Mouse (Mus musculus) lung, adult 2 months (tissue): ENCODE results near the gene Snx5. TPM values are rescaled to one million over a fixed set of nuclear protein-coding genes. Genes with fewer than 3 reads are reported as not detected.

Experiments used
- DNase-seq: peaks from one replicate; pipeline ENCODE4 v3.0.0; 2022
- H3K4me1 ChIP-seq: fragments of 200-500 bp; 2 replicates; pipeline ENCODE4 v1.6.1; 2011; ENCODE audit warnings: low read length; ENCODE audit not compliant: control insufficient read depth, insufficient read depth
- H3K4me3 ChIP-seq: fragments of 200-500 bp; replicated peaks from 2 replicates; pipeline ENCODE3; 2011; ENCODE audit warnings: low read depth, mild to moderate bottlenecking, control low read depth, low read length; ENCODE audit errors: extremely low read depth
- CTCF ChIP-seq: fragments of 200-500 bp; IDR thresholded peaks from 2 replicates; pipeline ENCODE4 v1.5.1; 2011; ENCODE audit warnings: mild to moderate bottlenecking, low read length, control low read depth; ENCODE audit not compliant: insufficient read depth
- POLR2A ChIP-seq: fragments of 200-500 bp; IDR thresholded peaks from 2 replicates; pipeline ENCODE4 v1.6.1; 2011; ENCODE audit warnings: low read depth, mild to moderate bottlenecking, control low read depth, low read length, borderline replicate concordance; ENCODE audit errors: extremely low read depth
- WGBS: fragments of 180-500 bp; shearing (Covaris S2); methylation state at CpG from one replicate; pipeline ENCODE4 v1.1.7; 2018; 5-methylcytosine and 5-hydroxymethylcytosine counted together
- polyA plus RNA-seq: library from polyadenylated mRNA; depleted of rRNA; stranded (reverse); fragments of >200 nt; gene quantifications from 2 replicates; pipeline ENCODE4 v1.2.3, GENCODE M21; 2012

Snx5 gene
- polyA plus RNA-seq, 1 experiment, result 29.7 TPM

- 41% methylated on average over 5 of the region's 5 CpGs for WGBS
- DNase-seq, result no peak
- H3K4me1 ChIP-seq, result peaks cover 13% of the 10 kb centered on the region
- TF ChIP-seq CTCF (no peak), POLR2A (no peak)
- H3K4me3 ChIP-seq, result no peak overlapping the region
Observed at GRCm38 (mm10) chr2:144247337-144247978, 23.2 kb downstream of the Snx5 start.

DNA sequence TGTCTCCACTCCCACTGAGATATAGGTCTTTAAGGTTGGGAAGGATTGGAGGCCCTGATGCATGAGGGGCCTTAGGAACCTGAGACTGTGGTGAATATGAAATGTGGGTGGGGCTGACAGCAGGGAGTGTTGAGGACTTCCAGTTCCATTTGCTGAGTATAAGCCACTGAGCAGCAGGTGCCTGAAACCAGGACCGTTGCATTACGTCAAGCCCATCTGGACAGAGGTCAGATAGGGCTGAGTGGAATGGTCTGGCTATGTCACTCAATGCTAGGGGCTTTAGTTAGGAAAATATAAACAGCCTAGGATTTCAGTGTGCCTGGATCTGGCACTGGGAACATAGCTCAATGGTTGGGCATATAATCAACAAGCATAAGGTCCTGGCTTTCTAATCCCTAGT, 24.4 kb downstream of the Snx5 start:
- no peak for DNase-seq
- peaks cover 13% of the 10 kb centered on the region for H3K4me1 ChIP-seq
- H3K4me3 ChIP-seq, result no peak overlapping the region
- WGBS, result 68% methylated on average over 2 of the region's 2 CpGs
- TF ChIP-seq POLR2A (no peak), CTCF (no peak)

DNA sequence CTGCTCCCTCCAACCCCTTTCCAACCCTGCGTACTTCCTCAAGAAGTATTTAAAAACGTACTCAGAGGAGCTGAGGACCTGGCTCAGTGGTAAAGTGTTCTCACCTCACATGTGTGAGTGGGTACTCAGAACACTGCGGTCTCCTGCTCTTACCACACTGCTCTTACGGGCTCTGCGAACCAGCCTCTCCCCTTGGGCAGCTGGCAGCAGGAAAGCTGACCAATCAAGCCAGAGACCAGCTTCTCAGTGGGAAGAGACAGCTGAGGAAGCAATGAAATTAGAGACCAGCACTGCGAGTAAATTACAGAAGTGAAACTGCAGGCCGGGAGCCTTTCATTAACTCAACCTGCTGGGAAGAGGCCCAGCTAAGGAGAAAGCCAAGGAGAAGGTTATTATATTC, 25.2 kb downstream of the Snx5 start:
- WGBS, result 44% methylated on average over 7 of the region's 7 CpGs

GRCm38 (mm10) chr2:144240095-144240899, 30.4 kb downstream of the Snx5 start:
- no peak for DNase-seq
- no peak for TF ChIP-seq POLR2A
- no peak for TF ChIP-seq CTCF
- Histone ChIP-seq H3K4me3 (no peak overlapping the region), H3K4me1 (peaks cover 5% of the 10 kb centered on the region; the same call in 1 of the 2 replicates)
- WGBS, result 82% methylated on average over 3 of the region's 3 CpGs

More for the DNA sequence above, 25.2 kb downstream of the Snx5 start:
- peak; percentile 54 for DNase-seq
- no peak overlapping the region for H3K4me3 ChIP-seq
- TF ChIP-seq CTCF (no peak), POLR2A (no peak)
- H3K4me1 ChIP-seq, result peaks cover 13% of the 10 kb centered on the region

- 66% methylated on average over 2 of the region's 2 CpGs for WGBS
- Histone ChIP-seq H3K4me1 (peaks cover 2% of the 10 kb centered on the region; the same call in 1 of the 2 replicates), H3K4me3 (no peak overlapping the region)
- DNase-seq, result no peak
- TF ChIP-seq CTCF, result no peak
Observed at GRCm38 (mm10) chr2:144239318-144239717, 31.4 kb downstream of the Snx5 start.

GRCm38 (mm10) chr2:144238341-144238740, 32.4 kb downstream of the Snx5 start:
- 66% methylated on average over 6 of the region's 6 CpGs for WGBS
- no peak for TF ChIP-seq CTCF
- no peak for TF ChIP-seq POLR2A
- DNase-seq, result no peak

GRCm38 (mm10) chr2:144236791-144237584, 33.7 kb downstream of the Snx5 start:
- 59% methylated on average over 9 of the region's 9 CpGs for WGBS
- no peak for DNase-seq
- Histone ChIP-seq H3K4me3 (no peak overlapping the region), H3K4me1 (peaks cover 2% of the 10 kb centered on the region; the same call in 1 of the 2 replicates)
- TF ChIP-seq CTCF, result no peak
- no peak for TF ChIP-seq POLR2A

More at GRCm38 (mm10) chr2:144238341-144238740, 32.4 kb downstream of the Snx5 start:
- Histone ChIP-seq H3K4me1 (peaks cover 2% of the 10 kb centered on the region; the same call in 1 of the 2 replicates), H3K4me3 (no peak overlapping the region)

DNA sequence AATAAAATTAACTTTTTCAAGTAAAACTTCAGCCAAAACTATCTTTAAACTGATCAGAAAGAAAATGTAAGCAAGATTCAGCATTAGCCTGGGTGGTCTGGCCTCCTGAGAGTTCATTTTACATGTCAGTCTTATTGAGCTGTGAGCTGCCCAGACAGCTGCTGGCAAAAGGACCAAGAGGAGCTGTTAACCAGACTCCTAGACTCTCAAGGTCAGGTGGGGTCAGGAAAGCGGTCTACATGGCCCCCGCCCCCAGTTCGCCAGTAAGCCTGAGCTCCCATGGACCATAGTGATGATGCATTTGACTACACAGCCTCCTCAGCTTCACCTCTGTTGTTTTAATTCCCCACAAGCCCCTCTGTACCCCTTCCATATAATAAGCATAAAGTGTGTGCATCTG, 34.9 kb downstream of the Snx5 start:
- no peak for TF ChIP-seq POLR2A
- no peak for TF ChIP-seq CTCF
- WGBS, result 58% methylated on average over 3 of the region's 3 CpGs
- Histone ChIP-seq H3K4me3 (no peak overlapping the region), H3K4me1 (peaks cover 2% of the 10 kb centered on the region; the same call in 1 of the 2 replicates)
- DNase-seq, result no peak

- DNase-seq, result no peak
- 70% methylated on average over 3 of the region's 3 CpGs for WGBS
- H3K4me1 ChIP-seq, result peaks cover 2% of the 10 kb centered on the region; the same call in 1 of the 2 replicates
- H3K4me3 ChIP-seq, result no peak overlapping the region
- TF ChIP-seq POLR2A, result no peak
- TF ChIP-seq CTCF, result no peak
Observed at GRCm38 (mm10) chr2:144233534-144233933, 37.2 kb downstream of the Snx5 start.
